Mouse (Mus musculus): ENCODE results near the gene Fam76b. TPM values are rescaled to one million over a fixed set of nuclear protein-coding genes. Genes with fewer than 3 reads are reported as not detected.

Gene Fam76b
- total RNA-seq, 1 experiment = 21.7 TPM

GRCm38 (mm10) chr9:13902030-13902429 is 74.5 kb downstream of the Fam76b start:
- Histone ChIP-seq H3K36me3 (ENCODE audit: control insufficient read depth, insufficient read depth, low read length, poor library complexity, severe bottlenecking) (no peaks in the 10 kb centered on the region), H3K27ac (ENCODE audit: insufficient read depth, low read depth, low read length, poor library complexity, severe bottlenecking) (no peak overlapping the region), H3K4me1 (ENCODE audit: control insufficient read depth in 2 of 2, insufficient read depth in 2 of 2, low read length in 2 of 2, poor library complexity in 1 of 2) (no peaks in the 10 kb centered on the region), H3K9ac (ENCODE audit: insufficient read depth, low read depth, low read length, poor library complexity, severe bottlenecking) (no peak overlapping the region), H3K4me3 (ENCODE audit: insufficient read depth in 1 of 2, low read depth in 1 of 2, low read length in 2 of 2, poor library complexity in 1 of 2, severe bottlenecking in 1 of 2) (no peak overlapping the region), H3K9me3 (ENCODE audit: control insufficient read depth, insufficient read depth, low read depth, low read length) (no peaks in the 10 kb centered on the region)
- no peak for DNase-seq (ENCODE audit: low read depth, low spot score)
- no peak for TF ChIP-seq ZNF384 (IDR thresholded peaks at IDR 0.05; ENCODE audit: low read depth, low read length)
- no peak for TF ChIP-seq MAFK (IDR thresholded peaks at IDR 0.05; ENCODE audit: insufficient read depth, low read depth, low read length)
- no peak for TF ChIP-seq ZC3H11A (IDR thresholded peaks at IDR 0.05; ENCODE audit: borderline replicate concordance, low read depth, low read length)
- TF ChIP-seq HCFC1 (IDR thresholded peaks at IDR 0.05; ENCODE audit: borderline replicate concordance, insufficient read depth, low read length) = no peak
- in situ Hi-C loops (cut with MboI; ENCODE audit: low sequenced_read_pairs in 2 of 2, unreplicated experiment in 2 of 2) = no loop called here

- Histone ChIP-seq H3K4me1 (ENCODE audit: control insufficient read depth in 2 of 2, insufficient read depth in 2 of 2, low read length in 2 of 2, poor library complexity in 1 of 2) (no peaks in the 10 kb centered on the region), H3K36me3 (ENCODE audit: control insufficient read depth, insufficient read depth, low read length, poor library complexity, severe bottlenecking) (no peaks in the 10 kb centered on the region), H3K4me3 (ENCODE audit: insufficient read depth in 1 of 2, low read depth in 1 of 2, low read length in 2 of 2, poor library complexity in 1 of 2, severe bottlenecking in 1 of 2) (no peak overlapping the region), H3K9me3 (ENCODE audit: control insufficient read depth, insufficient read depth, low read depth, low read length) (no peaks in the 10 kb centered on the region), H3K9ac (ENCODE audit: insufficient read depth, low read depth, low read length, poor library complexity, severe bottlenecking) (no peak overlapping the region), H3K27ac (ENCODE audit: insufficient read depth, low read depth, low read length, poor library complexity, severe bottlenecking) (no peak overlapping the region)
- in situ Hi-C loops (cut with MboI; ENCODE audit: low sequenced_read_pairs in 2 of 2, unreplicated experiment in 2 of 2) = no loop called here
- DNase-seq (ENCODE audit: low read depth, low spot score) = no peak
- no peak for TF ChIP-seq MAFK (IDR thresholded peaks at IDR 0.05; ENCODE audit: insufficient read depth, low read depth, low read length)
- no peak for TF ChIP-seq HCFC1 (IDR thresholded peaks at IDR 0.05; ENCODE audit: borderline replicate concordance, insufficient read depth, low read length)
- no peak for TF ChIP-seq ZNF384 (IDR thresholded peaks at IDR 0.05; ENCODE audit: low read depth, low read length)
- TF ChIP-seq CHD2 (IDR thresholded peaks at IDR 0.05; ENCODE audit: low read depth, low read length) = no peak
- no peak for TF ChIP-seq ZC3H11A (IDR thresholded peaks at IDR 0.05; ENCODE audit: borderline replicate concordance, low read depth, low read length)
These were observed 76.7 kb downstream of the Fam76b start for GRCm38 (mm10) chr9:13904091-13904779.

Other genes starting within 250 kb of the Fam76b start
- 36.8 and 45.3 TPM in 2 replicates for gene Mtmr2, start 79.3 kb upstream of the Fam76b start, total RNA-seq (2012; rRNA removed)
- 43.3 and 49.9 TPM in 2 replicates for gene Cep57, start 609 bp upstream of the Fam76b start, total RNA-seq (2012; rRNA removed)

Measured in ES-E14 (cell line).